In genomic region chr7:36207525-36208260, GRCm38 (mm10) we compare ENCODE assay signal across 17 mouse cellular contexts.
DNase-seq lines count a peak whose midpoint lies in the region; ATAC-seq and TF ChIP-seq lines count a peak whose summit lies in the region.
"Had no signal": no experiment of that assay in that cellular context is flagged by ENCODE, and none has a peak within 500 bp of the region (broad histone marks: within the 10 kb centered on the region; RNA-seq: fewer than 3 reads in every experiment).

No protein-coding gene starts in this region.

- 53% methylated on average over 17 of the region's 17 CpGs for WGBS in hindbrain, embryonic 16.5 days
- WGBS in hindbrain, embryonic 13.5 days: 73% methylated on average over 17 of the region's 17 CpGs
- 69% methylated on average over 17 of the region's 17 CpGs for WGBS in neural tube, embryonic 15.5 days

- peak; percentile 43 to 53 for DNase-seq in cerebellum, postnatal 14 days
- no peak for DNase-seq in cerebellum, adult 18-20 months
- DNase-seq in layer of hippocampus, adult 2 months (ENCODE audit: low spot score in 2 of 2): peak; percentile 41 to 55
- DNase-seq in right cerebral cortex, postnatal 10 days (ENCODE audit: low spot score in 2 of 2): peak; percentile 37 to 53
- DNase-seq in embryo, embryonic 11 days: no peak
- DNase-seq: adrenal gland, postnatal 36 days; cerebellum, adult 9-10 months; gastrocnemius, adult 2 months; kidney, postnatal 36 days; lung, adult 2 months; spleen, adult 18-20 months had no signal

- H3K36me3 ChIP-seq in hindbrain, embryonic 16.5 days (ENCODE audit: control insufficient read depth, insufficient read depth, low read length): no peaks in the 10 kb centered on the region
- H3K36me3 ChIP-seq in hindbrain, embryonic 13.5 days: no peaks in the 10 kb centered on the region
- no peaks in the 10 kb centered on the region for H3K36me3 ChIP-seq in neural tube, embryonic 15.5 days
- H3K36me3 ChIP-seq: embryonic facial prominence, embryonic 15.5 days; neural tube, embryonic 13.5 days had no signal

- peak; percentile 86 for ATAC-seq in hindbrain, embryonic 16.5 days
- no peak for ATAC-seq in hindbrain, embryonic 13.5 days (ENCODE audit: low FRiP score)
- ATAC-seq in neural tube, embryonic 15.5 days (ENCODE audit: low FRiP score): no peak
- ATAC-seq: intestine, postnatal 0 days had no signal

- H3K27me3 ChIP-seq in hindbrain, embryonic 16.5 days (replicated peaks; ENCODE audit: control insufficient read depth, insufficient read depth, low read length): no peaks in the 10 kb centered on the region
- 0 out of 2 replicates have a peak, but pooled peaks cover 6% of the 10 kb centered on the region for H3K27me3 ChIP-seq in hindbrain, embryonic 13.5 days
- no peaks in the 10 kb centered on the region for H3K27me3 ChIP-seq in neural tube, embryonic 15.5 days (replicated peaks)
- H3K27me3 ChIP-seq: embryonic facial prominence, embryonic 15.5 days; neural tube, embryonic 13.5 days had no signal

- no peak for TF ChIP-seq CTCF in layer of hippocampus, adult 2 months (conservative IDR thresholded peaks at IDR 0.05)

- no peak overlapping the region for H3K4me2 ChIP-seq in hindbrain, embryonic 16.5 days (ENCODE audit: low read length)
- no peak overlapping the region for H3K4me2 ChIP-seq in hindbrain, embryonic 13.5 days
- no peak overlapping the region for H3K4me2 ChIP-seq in neural tube, embryonic 15.5 days
- H3K4me2 ChIP-seq: embryonic facial prominence, embryonic 15.5 days; neural tube, embryonic 13.5 days had no signal

- H3K27ac ChIP-seq in hindbrain, embryonic 16.5 days (ENCODE audit: low read depth, low read length): no peak overlapping the region
- H3K27ac ChIP-seq in hindbrain, embryonic 13.5 days: no peak overlapping the region
- H3K27ac ChIP-seq in layer of hippocampus, adult 2 months: no peak overlapping the region
- H3K27ac ChIP-seq in neural tube, embryonic 15.5 days (replicated peaks): no peak overlapping the region
- H3K27ac ChIP-seq: embryonic facial prominence, embryonic 15.5 days; gastrocnemius, adult 2 months; neural tube, embryonic 13.5 days had no signal

- no peaks in the 10 kb centered on the region for H3K4me1 ChIP-seq in hindbrain, embryonic 16.5 days (ENCODE audit: control insufficient read depth, insufficient read depth, low read depth, low read length)
- no peaks in the 10 kb centered on the region for H3K4me1 ChIP-seq in hindbrain, embryonic 13.5 days (replicated peaks)
- H3K4me1 ChIP-seq in neural tube, embryonic 15.5 days: no peaks in the 10 kb centered on the region
- H3K4me1 ChIP-seq: embryonic facial prominence, embryonic 15.5 days; neural tube, embryonic 13.5 days had no signal

- H3K9ac ChIP-seq in hindbrain, embryonic 16.5 days (ENCODE audit: low read depth, low read length): no peak overlapping the region
- no peak overlapping the region for H3K9ac ChIP-seq in hindbrain, embryonic 13.5 days
- H3K9ac ChIP-seq in neural tube, embryonic 15.5 days (replicated peaks): no peak overlapping the region
- H3K9ac ChIP-seq: embryonic facial prominence, embryonic 15.5 days; neural tube, embryonic 13.5 days had no signal

- H3K9me3 ChIP-seq in hindbrain, embryonic 16.5 days (ENCODE audit: control insufficient read depth, low read length): 0 out of 2 replicates have a peak, but pooled peaks cover 4% of the 10 kb centered on the region
- H3K9me3 ChIP-seq in hindbrain, embryonic 13.5 days: no peaks in the 10 kb centered on the region
- H3K9me3 ChIP-seq in neural tube, embryonic 15.5 days (replicated peaks): no peaks in the 10 kb centered on the region
- H3K9me3 ChIP-seq: embryonic facial prominence, embryonic 15.5 days had no signal

- no peak overlapping the region for H3K4me3 ChIP-seq in hindbrain, embryonic 16.5 days (ENCODE audit: low read length)
- H3K4me3 ChIP-seq in hindbrain, embryonic 13.5 days: no peak overlapping the region
- H3K4me3 ChIP-seq in layer of hippocampus, adult 2 months: no peak overlapping the region
- no peak overlapping the region for H3K4me3 ChIP-seq in neural tube, embryonic 15.5 days (replicated peaks)
- H3K4me3 ChIP-seq: embryonic facial prominence, embryonic 15.5 days; gastrocnemius, adult 2 months; neural tube, embryonic 13.5 days had no signal

Comparison
In these comparisons a context has a peak if more than half of its experiments do, and no peak if none do; other contexts are left out.
1. DNase-seq: peak in cerebellum, postnatal 14 days (2 of 2), layer of hippocampus, adult 2 months (2 of 2) and right cerebral cortex, postnatal 10 days (2 of 2); none in cerebellum, adult 18-20 months (0 of 2) and embryo, embryonic 11 days (single experiment).